Mouse (Mus musculus): Measurements from ENCODE around the gene Srrm1. TPM values are rescaled to one million over a fixed set of nuclear protein-coding genes. Genes with fewer than 3 reads are reported as not detected.
A peak's percentile ranks its signal among the peaks of the same experiment; 100 is the strongest.

The Srrm1 gene
- 238 and 258 TPM in 2 replicates for polyA plus RNA-seq (2016; fragmentation: Nextera tagmentation; extraction: Ambion mirVana)

DNA sequence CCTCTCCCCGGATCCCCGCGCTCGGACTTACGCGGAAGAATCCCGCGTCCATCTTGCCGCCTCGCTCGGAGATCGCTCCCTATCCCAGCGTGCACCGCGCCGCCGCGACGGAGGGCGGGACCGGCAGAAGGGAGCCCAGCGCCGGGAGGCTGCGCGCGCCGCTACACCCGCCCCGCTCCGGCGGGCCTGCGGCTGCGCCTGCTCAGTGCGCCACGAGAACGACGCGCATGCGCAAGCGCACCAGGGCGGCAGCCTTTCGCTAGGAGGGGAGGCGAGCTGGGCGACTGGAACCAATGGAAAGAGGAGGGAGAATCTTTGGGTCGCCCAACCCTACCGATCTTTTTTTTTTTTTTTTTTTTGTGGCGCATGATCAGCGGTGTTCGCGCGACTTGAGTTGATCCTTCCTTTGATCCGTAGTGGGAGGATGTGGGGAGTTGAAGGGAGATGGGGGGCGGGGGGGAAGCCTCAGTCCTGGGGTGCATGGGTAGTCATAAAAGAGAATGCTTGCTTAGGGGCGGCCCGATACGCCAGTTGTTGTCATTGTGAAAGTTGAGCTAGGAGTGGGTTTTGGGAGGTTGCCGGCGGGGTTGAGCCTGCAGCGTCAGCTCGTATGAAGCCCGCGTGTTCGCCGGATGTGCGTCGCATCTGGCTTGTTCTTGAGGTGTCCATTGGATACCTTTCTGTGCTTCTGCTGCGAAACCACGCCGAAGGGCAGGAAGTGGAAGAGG lies at the start of gene Srrm1:
Gene Srrm1, minus strand, starts transcription at position 256 of the 728 bp plus-strand sequence.
- ATAC-seq (ENCODE audit: low FRiP score): peak; percentile 95
- no peaks in the 10 kb centered on the region for H3K9me3 ChIP-seq (replicated peaks)
- peak within 1 kb of the TSS; percentile 97 for H3K27ac ChIP-seq
- H3K36me3 ChIP-seq: 0 out of 2 replicates have a peak, but pooled peaks cover 7% of the 10 kb centered on the region
- H3K4me3 ChIP-seq: peak within 1 kb of the TSS; percentile 98
- H3K4me1 ChIP-seq: peaks cover 17% of the 10 kb centered on the region
- peaks cover 4% of the 10 kb centered on the region; the same call in 1 of the 2 replicates for H3K27me3 ChIP-seq
- peak within 1 kb of the TSS; percentile 98 for H3K9ac ChIP-seq
- peak within 1 kb of the TSS; percentile 71 for H3K4me2 ChIP-seq (replicated peaks)
- under 1% methylated on average over 69 of the region's 69 CpGs for WGBS

DNA sequence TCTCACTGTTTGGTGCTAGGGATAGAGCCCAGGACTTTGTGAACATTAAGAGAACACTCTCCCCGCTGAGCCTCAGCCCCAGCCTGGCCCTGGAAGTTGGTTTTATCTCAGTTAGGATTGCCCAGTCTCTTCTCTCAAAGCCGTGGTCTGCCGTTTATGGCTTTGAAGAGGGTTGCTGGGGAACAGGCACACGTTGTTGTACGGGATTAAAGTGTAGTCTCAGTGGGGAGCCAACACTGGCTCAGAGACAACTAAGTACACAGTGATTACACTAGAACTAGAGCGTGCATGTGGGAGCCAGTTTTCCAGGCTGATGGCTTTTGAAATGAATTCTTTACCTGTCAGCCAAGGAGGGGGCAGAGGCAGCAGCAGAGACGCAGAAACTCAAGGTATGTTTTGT lies 48.8 kb upstream of the Srrm1 start:
- Histone ChIP-seq H3K4me1 (peaks cover 8% of the 10 kb centered on the region), H3K36me3 (no peaks in the 10 kb centered on the region), H3K9ac (no peak overlapping the region), H3K27ac (no peak overlapping the region), H3K4me3 (no peak overlapping the region), H3K9me3 (replicated peaks) (no peaks in the 10 kb centered on the region), H3K27me3 (peaks cover 40% of the 10 kb centered on the region), H3K4me2 (replicated peaks) (no peak overlapping the region)
- 46% methylated on average over 7 of the region's 7 CpGs for WGBS
- no peak for ATAC-seq (ENCODE audit: low FRiP score)

DNA sequence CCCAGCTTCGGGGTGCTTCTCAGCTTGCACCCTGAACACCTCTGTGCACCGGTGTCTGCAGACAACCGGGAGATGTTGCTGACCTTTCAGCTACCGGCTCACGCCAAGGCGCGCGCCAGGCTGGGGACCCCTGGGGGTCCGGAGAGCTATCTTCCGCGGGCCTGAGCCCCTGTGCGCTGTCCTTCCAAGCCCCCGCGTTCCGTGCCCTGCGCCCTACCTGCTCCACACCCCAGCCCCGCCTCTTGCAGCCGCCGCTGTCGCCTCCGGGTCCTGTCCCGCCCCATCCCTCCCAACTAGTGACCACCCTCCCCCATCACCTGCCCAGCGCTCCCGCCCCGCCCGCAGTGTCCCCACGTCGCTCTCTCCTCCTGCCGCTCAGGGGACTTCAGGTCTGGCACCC lies 44.9 kb upstream of the Srrm1 start, which contains the start of gene Ncmap:
Gene Ncmap, minus strand, starts transcription at position 237 of the 400 bp plus-strand sequence.
- H3K4me2 ChIP-seq (replicated peaks): peak within 1 kb of the TSS; percentile 73
- peak within 1 kb of the TSS; percentile 44 for H3K9ac ChIP-seq
- H3K36me3 ChIP-seq: no peaks in the 10 kb centered on the region
- H3K27me3 ChIP-seq: peaks cover 57% of the 10 kb centered on the region
- WGBS: 2% methylated on average over 29 of the region's 29 CpGs
- no peaks in the 10 kb centered on the region for H3K9me3 ChIP-seq (replicated peaks)
- peak within 1 kb of the TSS; percentile 38 for H3K4me3 ChIP-seq
- peaks cover 8% of the 10 kb centered on the region for H3K4me1 ChIP-seq
- ATAC-seq (ENCODE audit: low FRiP score): no peak
- no peak within 1 kb of the TSS for H3K27ac ChIP-seq

DNA sequence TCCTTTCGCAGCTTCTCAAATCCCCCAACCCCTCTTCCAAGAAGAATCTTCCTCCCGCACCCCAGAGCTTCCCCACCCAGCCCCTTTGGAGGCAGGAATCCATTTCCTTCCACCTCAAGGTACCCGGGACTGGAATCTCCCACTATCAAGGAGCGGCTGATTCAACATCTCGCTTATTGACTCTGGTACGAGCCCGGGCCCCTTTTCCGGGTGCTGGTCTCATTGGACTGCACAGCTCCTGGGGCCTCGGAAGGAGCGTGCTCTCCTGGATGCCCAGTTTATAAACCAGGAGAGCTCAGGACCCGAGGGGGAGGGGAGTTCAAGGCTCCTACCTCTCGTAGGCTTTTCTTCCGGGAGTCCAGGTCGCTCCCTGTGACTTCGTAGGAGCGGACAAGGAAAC lies 44.4 kb upstream of the Srrm1 start:
- Histone ChIP-seq H3K4me3 (peak overlapping the region; percentile 38), H3K4me1 (peaks cover 8% of the 10 kb centered on the region), H3K9ac (peak overlapping the region; percentile 44; the same call in 1 of the 2 replicates), H3K27me3 (peaks cover 57% of the 10 kb centered on the region), H3K27ac (no peak overlapping the region), H3K4me2 (replicated peaks) (peak overlapping the region; percentile 73), H3K36me3 (no peaks in the 10 kb centered on the region), H3K9me3 (replicated peaks) (no peaks in the 10 kb centered on the region)
- 3% methylated on average over 16 of the region's 16 CpGs for WGBS
- ATAC-seq (ENCODE audit: low FRiP score): no peak

DNA sequence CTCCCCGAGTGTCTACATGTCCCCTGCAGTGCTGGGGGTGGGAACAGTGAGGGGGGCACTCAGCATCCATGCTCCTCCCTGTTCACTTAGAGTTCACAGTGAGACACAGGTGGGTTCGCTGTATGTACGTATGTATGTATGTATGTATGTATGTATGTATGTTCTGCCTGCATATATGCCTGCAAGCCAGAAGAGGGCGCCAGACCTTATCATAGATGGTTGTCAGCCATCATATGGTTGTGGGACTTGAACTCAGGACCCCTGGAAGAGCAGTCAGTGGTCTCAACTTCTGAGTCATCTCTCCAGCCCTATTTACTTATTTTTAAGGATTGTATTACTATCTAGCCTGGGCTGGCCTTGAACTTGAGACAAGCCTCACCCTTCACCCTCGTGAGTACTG lies 43.2 kb upstream of the Srrm1 start:
- Histone ChIP-seq H3K9ac (no peak overlapping the region), H3K4me3 (no peak overlapping the region), H3K27ac (no peak overlapping the region), H3K27me3 (peaks cover 56% of the 10 kb centered on the region), H3K9me3 (replicated peaks) (no peaks in the 10 kb centered on the region), H3K4me1 (peaks cover 8% of the 10 kb centered on the region), H3K36me3 (no peaks in the 10 kb centered on the region), H3K4me2 (replicated peaks) (no peak overlapping the region)
- no peak for ATAC-seq (ENCODE audit: low FRiP score)
- WGBS: 89% methylated on average over 5 of the region's 5 CpGs

DNA sequence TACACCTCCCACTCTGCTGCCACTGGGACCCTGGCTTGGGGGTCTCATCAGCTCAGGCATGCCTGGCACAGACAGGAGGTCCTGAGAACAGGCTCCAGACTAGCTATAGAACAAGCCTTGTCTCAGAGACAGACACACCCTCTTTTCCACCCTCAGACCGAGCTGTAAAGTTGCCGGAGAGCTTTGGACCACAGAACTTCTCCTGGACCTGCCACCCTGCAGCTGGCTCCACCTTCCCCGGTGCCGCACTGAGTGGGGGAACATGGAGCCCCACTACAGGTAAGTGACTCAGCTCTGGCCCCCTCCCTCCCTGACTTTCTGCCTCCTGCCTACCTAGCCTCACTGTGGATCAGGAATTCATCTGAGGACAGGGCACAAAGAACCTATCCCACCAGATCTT lies 42.3 kb upstream of the Srrm1 start:
- peaks cover 47% of the 10 kb centered on the region for H3K27me3 ChIP-seq
- WGBS: 81% methylated on average over 4 of the region's 4 CpGs

DNA sequence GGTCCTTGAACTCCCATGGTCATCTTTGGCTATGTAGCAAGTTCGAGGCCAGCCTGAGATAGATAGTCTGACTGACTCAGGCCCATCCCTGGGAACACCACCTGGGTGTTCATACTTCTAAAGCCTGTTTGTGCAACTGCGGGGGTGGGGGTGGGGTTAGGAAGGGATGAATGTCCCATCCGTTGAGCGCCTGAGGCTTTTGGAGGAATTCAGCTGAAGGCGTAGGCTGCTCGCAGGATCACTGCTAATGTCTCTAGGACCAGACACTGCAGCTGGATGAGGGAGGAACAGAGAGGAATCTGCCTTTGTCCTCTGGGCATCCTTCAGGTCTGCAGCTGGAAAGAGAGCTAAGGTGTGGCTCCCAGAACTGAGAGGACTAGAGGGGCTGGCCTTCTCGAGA lies 41.5 kb upstream of the Srrm1 start:
- 80% methylated on average over 7 of the region's 7 CpGs for WGBS
- Histone ChIP-seq H3K4me2 (replicated peaks) (no peak overlapping the region), H3K27me3 (peaks cover 45% of the 10 kb centered on the region)

More for the DNA sequence above, 42.3 kb upstream of the Srrm1 start:
- no peak overlapping the region for H3K27ac ChIP-seq
- H3K36me3 ChIP-seq: no peaks in the 10 kb centered on the region
- no peak for ATAC-seq (ENCODE audit: low FRiP score)
- no peak overlapping the region for H3K4me2 ChIP-seq (replicated peaks)
- H3K9me3 ChIP-seq (replicated peaks): no peaks in the 10 kb centered on the region
- H3K4me3 ChIP-seq: no peak overlapping the region
- H3K9ac ChIP-seq: no peak overlapping the region
- H3K4me1 ChIP-seq: peaks cover 8% of the 10 kb centered on the region

DNA sequence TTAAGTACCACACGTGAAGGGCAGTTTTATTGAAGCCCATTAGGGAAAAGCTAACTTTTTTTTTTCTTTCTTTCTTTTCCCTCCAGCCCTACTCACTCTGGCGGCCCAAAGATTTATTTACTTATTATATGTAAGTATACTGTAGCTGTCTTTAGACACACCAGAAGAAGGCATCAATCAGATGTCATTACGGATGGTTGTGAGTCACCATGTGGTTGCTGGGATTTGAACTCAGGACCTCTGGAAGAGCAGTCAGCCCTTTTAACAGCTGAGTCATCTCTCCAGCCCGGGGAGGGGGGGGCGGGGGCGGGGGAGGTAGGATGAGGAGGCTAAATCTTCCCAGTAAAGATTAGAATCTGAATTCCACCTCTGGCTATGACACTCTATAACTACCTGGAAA lies 40.3 kb upstream of the Srrm1 start:
- Histone ChIP-seq H3K4me1 (peaks cover 8% of the 10 kb centered on the region), H3K4me3 (no peak overlapping the region), H3K9me3 (replicated peaks) (no peaks in the 10 kb centered on the region), H3K27me3 (peaks cover 32% of the 10 kb centered on the region), H3K9ac (no peak overlapping the region), H3K4me2 (replicated peaks) (no peak overlapping the region), H3K36me3 (no peaks in the 10 kb centered on the region), H3K27ac (no peak overlapping the region)
- no peak for ATAC-seq (ENCODE audit: low FRiP score)
- 79% methylated on average over 6 of the region's 6 CpGs for WGBS

More for the DNA sequence above, 41.5 kb upstream of the Srrm1 start:
- Histone ChIP-seq H3K27ac (no peak overlapping the region), H3K4me1 (peaks cover 8% of the 10 kb centered on the region), H3K4me3 (no peak overlapping the region), H3K36me3 (no peaks in the 10 kb centered on the region), H3K9me3 (replicated peaks) (no peaks in the 10 kb centered on the region), H3K9ac (no peak overlapping the region)
- ATAC-seq (ENCODE audit: low FRiP score): no peak

DNA sequence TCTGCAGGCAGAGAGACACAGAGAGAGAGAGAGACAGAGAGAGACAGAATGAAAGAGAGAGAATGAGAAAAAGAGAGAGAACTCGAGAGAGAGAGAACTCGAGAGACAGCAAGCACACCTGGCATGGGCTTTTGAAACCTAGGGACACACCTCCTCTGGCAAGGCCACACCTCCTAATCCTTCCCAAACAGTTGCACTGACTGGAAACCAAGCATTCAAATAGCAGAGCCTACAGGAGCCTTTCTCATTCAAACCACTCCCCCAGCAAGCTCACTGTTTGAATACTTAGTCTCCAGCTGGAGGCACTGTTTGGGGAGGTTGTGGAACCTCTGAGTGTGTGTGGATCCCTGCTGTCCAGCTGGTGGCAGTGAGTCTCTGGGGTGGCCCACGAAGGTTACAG lies 39.7 kb upstream of the Srrm1 start:
- no peaks in the 10 kb centered on the region for H3K9me3 ChIP-seq (replicated peaks)
- H3K4me2 ChIP-seq (replicated peaks): no peak overlapping the region
- H3K4me3 ChIP-seq: no peak overlapping the region
- 86% methylated on average over 3 of the region's 3 CpGs for WGBS
- peaks cover 3% of the 10 kb centered on the region for H3K4me1 ChIP-seq
- H3K27me3 ChIP-seq: peaks cover 26% of the 10 kb centered on the region
- no peak overlapping the region for H3K9ac ChIP-seq
- H3K36me3 ChIP-seq: no peaks in the 10 kb centered on the region
- no peak for ATAC-seq (ENCODE audit: low FRiP score)
- no peak overlapping the region for H3K27ac ChIP-seq

DNA sequence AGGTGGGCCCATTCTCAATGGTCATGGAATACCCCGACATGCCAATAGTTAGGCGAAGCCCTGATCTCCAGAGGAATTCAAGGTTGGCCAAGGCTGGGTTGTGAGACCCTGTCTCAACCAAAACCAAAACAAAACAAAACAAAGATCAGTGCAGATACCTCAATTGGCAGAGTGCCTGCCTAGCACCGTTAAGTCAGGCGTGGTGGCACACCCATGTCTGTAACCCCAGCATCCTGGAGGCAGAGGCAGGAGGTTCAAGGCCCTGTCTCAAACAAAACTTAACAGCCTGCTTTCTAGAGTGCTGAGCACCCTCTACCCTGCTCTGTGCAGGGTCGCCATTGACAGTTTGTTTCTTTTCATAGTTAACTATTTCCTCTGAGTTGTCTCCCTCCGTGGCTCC lies 37.9 kb upstream of the Srrm1 start:
- peaks cover under 1% of the 10 kb centered on the region; the same call in 1 of the 2 replicates for H3K4me1 ChIP-seq
- 74% methylated on average over 6 of the region's 6 CpGs for WGBS
- H3K9ac ChIP-seq: no peak overlapping the region
- no peaks in the 10 kb centered on the region for H3K9me3 ChIP-seq (replicated peaks)
- no peaks in the 10 kb centered on the region for H3K36me3 ChIP-seq
- no peak overlapping the region for H3K4me2 ChIP-seq (replicated peaks)
- ATAC-seq (ENCODE audit: low FRiP score): no peak
- H3K27ac ChIP-seq: no peak overlapping the region
- H3K27me3 ChIP-seq: peaks cover 8% of the 10 kb centered on the region; the same call in 1 of the 2 replicates
- H3K4me3 ChIP-seq: no peak overlapping the region

DNA sequence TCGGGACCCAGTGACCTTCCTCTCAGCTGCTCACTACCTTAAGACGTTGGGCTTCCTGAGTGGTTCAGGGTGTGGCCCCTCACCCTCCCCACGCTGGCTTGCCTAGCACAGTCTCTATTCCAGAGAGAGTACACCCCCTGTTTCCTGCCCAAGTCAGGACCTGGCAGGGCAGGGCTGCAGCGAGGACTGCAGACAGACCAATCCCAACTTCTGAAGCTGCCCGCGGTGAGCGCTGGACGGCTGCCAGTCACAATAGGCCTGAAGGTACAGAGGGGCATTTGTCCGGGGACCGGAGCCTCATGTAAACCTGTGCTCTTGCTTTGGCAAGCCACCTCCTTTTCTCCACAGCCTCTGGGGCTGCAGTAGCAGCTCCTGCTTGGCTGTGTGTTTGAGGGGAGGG lies 32.5 kb upstream of the Srrm1 start:
- Histone ChIP-seq H3K36me3 (no peaks in the 10 kb centered on the region), H3K4me2 (replicated peaks) (no peak overlapping the region; the same call in 1 of the 2 replicates), H3K9ac (no peak overlapping the region; the same call in 1 of the 2 replicates), H3K27me3 (peaks cover 12% of the 10 kb centered on the region; the same call in 1 of the 2 replicates), H3K4me3 (no peak overlapping the region), H3K9me3 (replicated peaks) (no peaks in the 10 kb centered on the region), H3K4me1 (peaks cover 6% of the 10 kb centered on the region; the same call in 1 of the 2 replicates), H3K27ac (no peak overlapping the region)
- ATAC-seq (ENCODE audit: low FRiP score): no peak
- WGBS: 67% methylated on average over 10 of the region's 10 CpGs

DNA sequence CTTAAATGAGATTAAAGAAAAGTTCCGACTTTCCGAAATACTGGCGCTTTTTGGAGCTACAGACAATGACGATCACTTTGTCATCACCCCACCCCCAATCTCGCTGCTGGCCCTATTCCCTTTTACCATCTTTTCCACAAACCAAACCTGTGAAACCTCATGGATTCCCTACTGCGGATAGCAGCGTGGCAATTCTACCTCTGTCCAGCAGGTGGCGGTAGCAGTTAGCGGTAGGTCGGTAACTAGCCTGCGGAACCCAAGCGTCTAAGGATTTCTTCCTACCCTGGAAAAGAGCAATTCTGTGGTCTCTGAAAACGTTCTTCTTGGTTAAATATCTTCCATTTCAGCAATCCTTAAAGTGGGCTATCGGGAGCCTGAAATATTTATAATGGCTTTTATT lies 29.2 kb upstream of the Srrm1 start:
- Histone ChIP-seq H3K27me3 (peaks cover 12% of the 10 kb centered on the region; the same call in 1 of the 2 replicates), H3K9ac (no peak overlapping the region), H3K4me2 (replicated peaks) (no peak overlapping the region), H3K4me1 (peaks cover 6% of the 10 kb centered on the region; the same call in 1 of the 2 replicates), H3K36me3 (no peaks in the 10 kb centered on the region), H3K27ac (no peak overlapping the region), H3K4me3 (no peak overlapping the region), H3K9me3 (replicated peaks) (no peaks in the 10 kb centered on the region)
- 6% methylated on average over 14 of the region's 14 CpGs for WGBS
- no peak for ATAC-seq (ENCODE audit: low FRiP score)

Data from hindbrain, embryonic 12.5 days (tissue).